Mouse (Mus musculus) embryo, embryonic 10.5 days (tissue): ENCODE results near the gene Gas6.

Experiments used
- DNase-seq: peaks from one replicate; pipeline ENCODE4 v3.0.0-alpha.2; 2015; ENCODE audit warnings: low spot score

Gene Gas6

DNA sequence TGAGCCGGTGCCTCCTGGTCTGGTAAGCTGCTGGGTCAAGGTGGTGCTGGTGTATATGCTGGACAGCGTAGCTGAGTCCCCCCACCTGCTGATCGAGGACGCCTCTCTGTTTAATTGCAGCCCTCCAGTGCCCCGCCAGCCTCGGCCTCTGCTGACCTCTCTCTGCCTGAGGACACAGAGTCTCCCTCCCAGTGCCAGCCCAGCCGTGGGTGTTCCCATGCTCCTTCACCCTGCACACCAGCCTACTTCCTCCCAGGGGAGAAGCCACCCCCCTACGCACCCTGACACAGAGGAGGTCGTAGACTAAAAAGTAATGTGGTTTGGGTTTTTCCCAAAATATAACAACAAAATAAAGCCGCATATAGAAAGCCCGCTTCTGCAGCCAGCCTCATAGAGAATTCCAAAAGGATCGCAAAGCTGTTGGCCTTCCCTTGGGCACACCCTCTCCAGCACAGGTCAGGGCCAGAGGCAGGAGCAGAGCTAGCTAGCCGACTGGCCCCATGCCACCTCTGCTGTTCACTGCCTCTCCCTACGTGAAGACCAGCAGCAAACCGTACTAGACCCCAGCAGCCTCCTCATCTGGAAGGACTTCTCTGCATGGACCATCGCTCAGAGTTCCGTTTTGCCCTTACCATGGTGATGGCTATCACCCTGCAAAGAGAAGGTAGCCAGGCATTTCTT lies 33.1 kb downstream of the Gas6 start:
- no peak for DNase-seq

DNA sequence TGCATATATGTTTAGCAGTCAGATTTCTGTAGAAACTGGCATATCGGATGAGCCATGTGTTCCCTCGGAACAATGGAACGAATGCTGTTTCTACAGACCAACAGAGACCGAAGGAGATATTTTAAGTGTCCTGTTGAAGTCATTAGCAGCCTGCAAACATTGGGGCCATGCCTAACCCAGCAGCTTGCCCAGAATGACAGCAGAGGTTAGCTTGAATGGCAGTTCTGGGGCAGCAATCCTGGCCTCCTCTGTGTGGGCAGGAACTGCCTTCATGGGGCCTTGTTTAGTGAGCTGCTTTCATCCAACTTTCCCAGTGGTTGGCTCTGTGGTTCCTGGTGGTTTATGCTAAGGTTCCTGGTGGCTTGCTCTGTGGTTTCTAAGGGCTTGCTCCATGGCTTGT lies 34.9 kb downstream of the Gas6 start:
- no peak for DNase-seq

DNA sequence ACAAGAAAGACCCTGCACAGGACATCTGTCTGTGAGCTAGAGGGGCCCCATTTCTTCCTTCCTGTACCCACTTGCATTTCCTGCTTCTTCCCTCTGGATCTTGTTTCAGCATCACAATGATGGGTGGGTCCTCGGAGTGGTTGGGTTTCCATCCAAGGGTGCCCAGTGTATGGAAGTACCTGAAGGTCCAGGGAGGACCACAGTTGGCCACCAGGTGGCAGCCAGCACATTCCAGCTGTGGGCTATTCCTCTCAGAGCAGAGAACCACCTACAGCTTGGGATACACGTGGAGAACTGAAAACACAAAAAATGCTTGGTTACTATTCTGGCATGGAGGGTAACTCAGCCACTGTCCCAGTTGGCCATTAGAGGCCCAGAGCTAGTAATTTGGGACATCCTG lies 39.0 kb downstream of the Gas6 start:
- peak; percentile 62 for DNase-seq

DNA sequence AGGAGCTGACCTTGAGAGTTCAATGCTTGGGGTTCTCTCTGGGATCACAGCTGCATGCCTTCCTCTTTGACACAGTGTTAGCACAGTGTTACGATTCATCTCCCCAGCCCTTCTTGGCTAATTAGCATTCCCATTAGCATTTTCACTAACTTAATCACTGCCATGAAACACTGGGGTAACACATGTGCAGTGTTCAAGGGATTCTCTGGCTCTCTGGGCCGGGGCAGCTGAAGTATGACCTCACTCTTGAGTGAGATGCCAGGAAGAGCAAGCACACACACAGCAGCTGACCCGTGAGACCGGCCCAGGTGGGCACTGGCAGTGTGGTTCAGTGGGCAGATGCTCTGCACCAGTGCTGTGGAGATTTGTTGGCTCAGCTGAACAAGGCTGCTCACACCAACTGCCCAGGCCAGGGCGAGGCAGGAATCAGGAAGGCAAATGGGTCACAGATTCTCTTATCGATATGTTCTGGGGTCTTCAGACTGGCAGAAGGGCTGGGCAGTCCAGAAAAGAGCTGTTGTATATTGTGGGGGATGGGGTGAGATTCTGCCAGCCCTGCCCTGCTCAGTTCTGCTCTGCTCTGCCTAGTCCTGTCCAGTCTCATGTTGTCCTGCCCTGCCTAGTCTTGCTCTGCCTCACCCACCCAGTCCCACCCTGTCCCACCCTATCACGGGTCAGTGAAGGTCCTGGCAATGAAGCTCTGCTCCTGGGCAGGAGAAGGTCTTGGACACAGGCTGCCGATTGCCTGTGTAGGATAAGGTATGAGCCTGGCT lies 39.8 kb downstream of the Gas6 start:
- peak; percentile 32 for DNase-seq

DNA sequence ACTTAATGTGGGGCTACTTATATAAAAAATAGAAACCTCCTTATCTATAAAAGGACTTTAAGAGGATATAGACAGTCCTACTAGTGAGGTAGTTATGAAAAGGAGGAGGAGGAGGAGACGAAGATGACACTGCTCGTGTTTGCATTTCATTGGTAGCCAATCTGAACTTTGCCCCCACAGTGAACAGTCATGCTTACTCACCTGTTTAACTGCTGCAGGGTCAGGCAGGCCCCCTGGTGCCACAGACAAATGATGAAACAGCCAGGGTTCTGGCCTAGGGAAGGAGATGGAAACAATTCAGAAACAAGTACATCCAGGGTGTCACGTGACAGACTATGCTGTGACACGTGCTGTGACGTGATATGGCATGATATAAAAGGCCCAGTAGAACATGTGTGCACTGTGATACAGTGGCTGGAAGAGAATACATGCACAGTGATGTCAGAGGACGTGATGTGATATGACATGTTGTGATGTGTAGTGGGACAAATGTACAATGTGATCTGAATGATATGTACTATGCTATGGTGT lies 42.5 kb downstream of the Gas6 start:
- no peak for DNase-seq

DNA sequence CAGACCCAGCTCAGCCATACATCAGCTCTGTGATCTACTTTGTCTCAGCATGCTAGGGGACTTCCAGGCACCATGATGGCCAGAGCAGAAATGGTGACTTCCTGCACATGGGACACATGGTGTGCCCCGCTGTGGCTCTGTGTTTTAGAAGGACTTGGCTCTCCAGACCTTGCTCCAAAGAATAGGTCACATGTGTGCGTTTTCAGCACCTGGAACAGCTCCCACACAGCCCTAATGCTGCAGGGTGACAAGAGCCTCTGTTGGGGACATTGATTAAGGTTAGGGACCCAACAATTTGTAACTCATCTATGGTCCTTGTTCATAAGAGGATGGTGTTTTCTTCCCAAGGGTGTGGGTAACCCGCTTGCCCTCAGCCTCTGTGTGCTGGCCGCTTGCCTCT lies 46.1 kb downstream of the Gas6 start:
- peak; percentile 66 for DNase-seq

DNA sequence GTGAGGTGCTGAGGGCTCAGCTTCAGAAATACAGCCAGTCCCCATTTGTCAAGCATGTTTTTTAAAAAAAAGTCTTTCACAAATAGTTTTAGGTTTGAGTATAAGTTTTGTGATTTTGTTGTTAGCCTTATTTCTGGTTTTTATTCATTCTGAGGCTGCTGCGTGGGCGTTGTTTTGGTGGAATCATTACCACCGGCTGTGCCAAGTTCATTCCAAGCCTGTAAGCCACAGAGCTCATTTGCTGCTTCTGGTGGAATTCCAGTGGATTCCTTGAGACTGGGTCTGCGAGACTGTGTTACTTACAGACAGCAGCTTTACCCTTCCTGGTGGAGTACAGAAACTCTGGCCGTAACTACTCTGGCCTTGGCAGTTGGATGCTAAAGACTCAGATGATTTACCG lies 47.8 kb downstream of the Gas6 start:
- DNase-seq, result no peak

DNA sequence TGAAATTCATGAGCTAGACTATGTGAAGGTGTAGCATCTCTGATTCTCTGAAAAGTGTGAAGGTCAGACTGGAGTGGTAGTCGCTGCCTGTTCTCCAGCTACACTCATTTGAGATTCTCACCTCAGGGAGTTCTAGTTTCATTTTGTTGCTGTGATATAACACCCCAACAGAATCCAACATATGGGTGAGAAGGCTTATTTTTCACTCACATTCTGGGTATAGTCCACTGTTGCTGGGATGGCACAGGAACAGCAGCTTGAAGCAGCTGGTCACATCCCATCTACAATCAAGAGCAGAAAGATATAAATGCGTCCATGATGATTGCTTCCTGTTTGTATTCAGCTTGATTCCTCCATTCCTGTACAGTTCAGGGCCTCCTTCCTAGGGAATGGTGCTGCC lies 52.1 kb downstream of the Gas6 start:
- no peak for DNase-seq

DNA sequence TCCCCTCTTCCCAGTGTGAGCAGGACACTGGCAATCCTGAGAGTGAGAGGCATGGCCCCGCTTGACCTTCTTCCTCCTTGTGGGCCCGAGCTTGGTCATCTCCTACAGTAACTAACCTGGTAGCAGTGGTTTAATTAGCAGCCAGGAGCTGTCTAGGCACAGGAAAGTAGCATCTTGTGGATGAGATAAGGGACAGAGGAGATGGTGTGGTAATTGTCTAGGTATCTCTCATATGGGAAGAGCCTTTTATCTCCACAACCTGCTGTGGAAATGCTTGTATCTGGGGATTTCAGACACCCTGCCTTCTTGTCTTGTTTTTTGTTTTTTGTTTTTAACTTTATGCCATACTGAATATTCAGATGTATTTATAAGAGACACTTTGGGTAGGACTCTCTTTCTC lies 56.8 kb downstream of the Gas6 start:
- no peak for DNase-seq

DNA sequence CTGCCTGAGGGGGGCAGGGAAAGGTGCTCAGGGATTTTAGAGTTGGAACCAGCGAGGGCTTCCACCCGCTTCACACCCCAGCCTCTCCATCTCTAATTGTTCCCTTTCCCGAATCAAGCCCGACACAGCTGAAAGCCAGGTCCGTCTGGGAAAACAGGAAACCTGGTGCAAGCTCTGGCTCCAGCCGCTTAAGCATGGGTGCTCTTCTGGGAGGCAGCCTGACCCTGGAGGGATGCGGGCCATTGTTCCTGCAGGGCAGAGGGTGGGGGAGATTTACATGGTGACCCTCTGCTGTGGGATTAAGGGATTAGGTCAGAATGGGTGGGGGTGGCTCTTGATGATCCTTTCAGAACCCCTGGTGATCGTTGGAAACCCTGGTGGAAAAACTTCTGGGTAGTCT lies 58.2 kb downstream of the Gas6 start:
- no peak for DNase-seq

DNA sequence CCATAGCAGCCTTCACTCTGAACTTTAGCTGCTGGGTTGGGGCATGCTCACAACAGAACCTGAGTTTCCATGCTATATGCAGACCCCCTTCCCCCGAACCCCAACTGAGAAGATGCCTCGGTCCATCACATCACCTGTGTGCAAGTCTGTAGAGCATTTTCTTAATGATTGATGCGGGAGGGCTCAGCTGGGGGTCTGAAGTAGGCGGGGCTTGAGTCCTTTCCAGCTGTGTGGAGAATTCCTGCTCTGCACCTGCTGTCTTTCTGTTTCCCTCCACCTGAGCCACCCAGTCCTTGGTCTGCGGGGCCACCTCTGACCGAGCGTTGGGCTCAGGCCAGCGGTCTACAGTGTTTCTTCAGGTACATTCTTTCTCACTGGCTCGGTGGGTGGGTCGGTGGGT lies 59.4 kb downstream of the Gas6 start, which contains the start of gene Tmem255b:
Gene Tmem255b, plus strand, starts transcription at position 301 of the 400 bp plus-strand sequence.
- no peak for DNase-seq

DNA sequence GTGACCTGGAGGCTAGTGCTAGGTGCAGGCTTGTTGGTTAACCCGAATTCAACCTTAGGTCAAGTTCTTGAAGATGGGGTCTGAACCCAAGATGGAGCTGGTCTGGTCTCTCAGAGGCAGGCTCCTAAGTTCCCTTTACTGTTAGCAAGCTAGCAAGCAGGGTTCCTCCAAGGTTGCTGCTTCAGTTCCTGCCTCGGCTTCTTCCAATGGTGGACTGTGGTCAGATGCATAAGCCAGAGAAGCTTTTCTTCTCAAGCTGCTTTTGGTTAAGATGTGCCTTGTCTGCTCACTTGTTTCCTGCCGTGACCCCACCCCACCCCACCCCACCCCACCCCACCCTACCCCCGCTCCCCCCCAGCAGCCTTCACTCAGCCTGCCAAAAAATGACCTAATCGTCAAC lies 61.2 kb downstream of the Gas6 start:
- DNase-seq, result no peak

DNA sequence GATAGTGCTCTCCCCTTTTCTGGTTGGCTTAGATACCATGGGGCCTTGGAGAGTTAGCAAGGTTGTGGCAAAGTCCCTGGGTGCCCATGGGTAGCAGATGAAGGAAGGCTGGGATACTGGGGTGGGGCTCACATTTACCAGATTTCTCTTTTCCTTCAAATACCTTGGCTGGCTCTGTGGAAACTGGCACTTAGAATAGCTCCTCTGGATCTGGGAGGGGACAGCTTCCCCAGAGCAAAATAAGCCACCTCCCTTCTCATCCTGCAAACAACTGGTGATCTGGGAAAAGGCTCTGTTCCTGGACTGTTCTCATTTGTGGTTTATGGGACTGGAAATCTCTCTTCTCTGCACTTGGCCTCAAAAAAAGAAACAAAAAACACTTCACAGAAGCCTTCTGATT lies 63.4 kb downstream of the Gas6 start:
- no peak for DNase-seq

DNA sequence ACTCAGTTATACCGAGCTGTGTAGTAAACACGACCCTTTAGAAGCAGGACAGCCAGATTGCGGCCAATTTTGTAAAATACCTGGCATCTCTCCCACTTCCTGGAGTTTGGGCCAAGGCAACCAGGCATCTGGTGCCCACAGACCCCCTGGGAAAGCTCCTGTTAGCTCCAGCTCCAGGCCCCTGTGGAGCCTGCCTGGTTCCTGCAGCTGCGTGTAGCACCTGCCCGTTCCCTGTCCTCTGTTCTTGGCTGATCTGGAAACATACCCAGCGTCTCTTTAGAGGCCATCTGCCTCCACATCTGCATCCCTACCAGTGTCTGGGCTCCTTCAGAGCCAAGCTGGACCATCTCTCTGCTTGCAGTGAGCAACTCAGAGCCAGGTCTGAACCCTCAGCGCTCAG lies 63.9 kb downstream of the Gas6 start:
- DNase-seq, result no peak

DNA sequence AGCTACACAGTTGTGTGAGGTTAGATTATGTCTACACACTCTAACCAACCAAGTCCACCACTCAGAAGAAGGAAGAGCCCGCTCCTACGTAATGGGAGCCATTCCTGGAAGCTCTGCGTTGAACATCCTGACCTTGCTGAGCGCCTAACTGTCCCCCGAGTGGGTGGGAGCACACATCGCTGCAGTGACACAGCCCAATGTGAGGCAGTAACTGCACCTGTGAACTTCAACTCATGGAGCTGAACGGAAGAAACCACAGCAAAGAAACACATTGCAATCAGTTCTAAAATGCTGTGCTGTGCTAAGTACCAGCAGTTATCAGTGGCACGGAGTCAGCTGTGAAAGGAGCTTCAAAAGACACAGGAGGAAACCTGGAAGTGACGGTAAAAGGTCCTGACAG lies 66.1 kb downstream of the Gas6 start:
- no peak for DNase-seq

DNA sequence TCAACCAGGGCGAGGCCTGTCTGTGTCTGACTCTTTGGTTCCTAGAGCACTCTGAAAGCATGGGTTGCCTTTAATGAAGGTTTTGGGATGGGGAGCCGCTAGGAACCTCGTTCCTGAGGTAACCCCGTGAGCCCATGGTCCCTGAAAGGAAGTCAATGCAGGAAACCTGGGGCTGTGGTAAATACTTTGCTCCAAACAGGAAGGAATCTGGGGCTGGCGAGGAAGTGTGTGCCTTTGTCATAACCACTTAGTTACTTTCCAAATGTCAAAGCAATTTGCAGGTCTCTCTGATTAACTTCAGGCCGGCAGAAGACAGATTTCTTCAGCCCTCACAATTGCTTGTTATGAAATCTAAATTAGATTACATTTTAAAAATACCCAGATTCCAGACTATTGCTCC lies 66.9 kb downstream of the Gas6 start:
- no peak for DNase-seq

DNA sequence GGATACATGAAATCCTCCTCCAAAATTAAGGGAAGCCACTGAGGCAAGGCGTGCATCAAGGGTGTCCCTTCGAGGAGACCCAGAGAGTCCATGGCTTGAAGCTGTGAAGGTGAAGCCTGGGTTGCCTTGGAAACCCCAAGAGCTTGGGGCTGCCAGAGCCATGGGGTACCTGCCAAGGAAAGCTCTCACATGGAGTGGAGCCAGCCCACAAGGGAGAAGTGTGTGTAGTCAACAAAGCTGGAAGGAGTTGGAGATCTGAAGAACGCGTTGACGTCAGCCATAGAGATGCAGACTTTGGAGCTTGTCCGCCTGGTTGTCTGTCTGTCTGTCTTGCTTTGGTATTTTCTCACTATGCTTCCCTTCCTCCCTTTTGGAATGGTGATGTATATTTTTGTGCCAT lies 73.3 kb downstream of the Gas6 start:
- DNase-seq, result no peak

DNA sequence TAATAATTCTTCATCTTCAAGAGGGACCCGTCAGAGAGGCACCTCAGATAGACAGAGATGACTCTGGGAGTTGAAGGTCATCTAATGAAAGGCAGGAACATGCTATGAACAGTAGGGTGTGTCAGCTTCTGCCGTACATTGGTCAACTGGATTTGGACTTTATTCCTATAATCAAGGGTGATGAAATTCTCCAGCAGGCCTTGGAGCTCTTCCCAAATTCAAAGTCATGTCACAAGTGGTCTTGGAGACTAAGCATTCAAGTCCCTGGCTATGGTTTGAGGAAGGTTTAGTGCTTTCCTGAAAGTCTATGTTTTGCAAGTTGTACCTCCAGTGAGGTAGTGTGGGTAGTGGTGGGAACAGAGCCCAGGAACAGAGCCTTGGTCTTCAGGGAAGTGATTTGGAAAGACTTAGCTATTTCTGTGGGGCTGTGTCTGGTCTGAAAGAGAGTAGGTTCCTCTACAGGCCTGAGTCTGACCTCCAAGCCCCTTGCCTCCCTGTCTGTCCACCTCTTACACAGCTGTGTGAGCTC lies 75.1 kb downstream of the Gas6 start:
- DNase-seq, result no peak

DNA sequence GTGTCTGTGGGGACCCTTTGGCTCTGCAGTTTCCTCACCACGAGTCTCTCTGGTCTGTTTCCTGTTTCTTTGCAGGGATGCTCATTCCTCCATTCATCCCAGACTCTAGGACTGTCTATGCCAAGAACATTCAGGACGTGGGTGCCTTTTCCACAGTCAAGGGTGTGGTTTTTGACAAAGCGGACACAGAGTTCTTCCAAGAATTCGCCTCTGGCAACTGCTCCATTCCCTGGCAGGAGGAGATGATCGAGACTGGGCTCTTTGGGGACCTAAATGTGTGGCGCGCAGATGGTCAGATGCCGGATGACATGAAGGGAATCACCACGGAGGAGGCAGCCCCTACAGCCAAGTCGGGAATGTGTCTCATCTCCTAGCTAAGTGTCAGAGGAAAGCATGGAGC lies 78.4 kb downstream of the Gas6 start:
- DNase-seq, result no peak
